Mouse (Mus musculus): Measurements from ENCODE around the gene Gm10031. TPM values are rescaled to one million over a fixed set of nuclear protein-coding genes. Genes with fewer than 3 reads are reported as not detected.
"Not testable (repeated sequence)": the region's sequence is repeated elsewhere in the genome, so short reads cannot be mapped to it uniquely, and the experiment has no call there.

Gm10031 gene
- polyA plus RNA-seq, 1 experiment from 2014 or later, result 0.90 TPM

- H3K4me1 ChIP-seq (ENCODE audit: control insufficient read depth, insufficient read depth, low read length), result no peaks in the 10 kb centered on the region
- no peak for ATAC-seq (ENCODE audit: low read depth)
- H3K4me2 ChIP-seq (ENCODE audit: low read depth, low read length), result no peak overlapping the region
- no peak overlapping the region for H3K9ac ChIP-seq (replicated peaks; ENCODE audit: low read depth, low read length)
- H3K27me3 ChIP-seq (ENCODE audit: control insufficient read depth, insufficient read depth, low read length), result no peaks in the 10 kb centered on the region
- no peak overlapping the region for H3K4me3 ChIP-seq (ENCODE audit: low read depth, low read length)
- no peaks in the 10 kb centered on the region for H3K36me3 ChIP-seq (ENCODE audit: control insufficient read depth, insufficient read depth, low read length)
- no peak overlapping the region for H3K27ac ChIP-seq (ENCODE audit: low read depth, low read length)
- H3K9me3 ChIP-seq (ENCODE audit: control insufficient read depth, low read length), result no peaks in the 10 kb centered on the region
- WGBS, result 80% methylated on average over 5 of the region's 5 CpGs
Observed at GRCm38 (mm10) chr1:156496910-156497309, 26.9 kb upstream of the Gm10031 start.

- no peaks in the 10 kb centered on the region for H3K9me3 ChIP-seq (ENCODE audit: control insufficient read depth, low read length)
- no peak overlapping the region for H3K9ac ChIP-seq (replicated peaks; ENCODE audit: low read depth, low read length)
- H3K36me3 ChIP-seq (ENCODE audit: control insufficient read depth, insufficient read depth, low read length), result no peaks in the 10 kb centered on the region
- H3K4me1 ChIP-seq (ENCODE audit: control insufficient read depth, insufficient read depth, low read length), result no peaks in the 10 kb centered on the region
- no peaks in the 10 kb centered on the region for H3K27me3 ChIP-seq (ENCODE audit: control insufficient read depth, insufficient read depth, low read length)
- WGBS, result 81% methylated on average over 5 of the region's 5 CpGs
- H3K4me3 ChIP-seq (ENCODE audit: low read depth, low read length), result no peak overlapping the region
- ATAC-seq (ENCODE audit: low read depth), result no peak
- no peak overlapping the region for H3K27ac ChIP-seq (ENCODE audit: low read depth, low read length)
- H3K4me2 ChIP-seq (ENCODE audit: low read depth, low read length), result no peak overlapping the region
Observed at GRCm38 (mm10) chr1:156504945-156505523, 18.8 kb upstream of the Gm10031 start.

DNA sequence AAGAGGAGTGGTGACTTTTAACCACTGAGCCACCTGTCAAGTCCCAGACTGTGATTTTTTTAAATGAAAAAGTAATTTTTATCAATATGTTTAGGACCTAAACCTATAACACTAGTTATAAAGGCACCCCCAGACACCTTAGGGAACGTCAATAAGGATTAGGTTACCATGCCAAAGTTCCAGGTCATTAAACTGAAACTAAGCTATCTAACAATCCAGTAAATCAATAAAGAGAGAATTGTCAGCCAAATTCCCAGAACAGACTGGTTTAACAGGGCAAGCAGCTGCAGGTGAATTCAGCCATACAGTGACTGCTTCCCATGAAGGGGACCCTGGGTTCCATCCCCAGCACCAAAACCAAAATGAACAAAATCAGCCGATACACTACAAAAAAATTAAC is 17.9 kb upstream of the Gm10031 start:
- no peaks in the 10 kb centered on the region for H3K4me1 ChIP-seq (ENCODE audit: control insufficient read depth, insufficient read depth, low read length)
- H3K4me2 ChIP-seq (ENCODE audit: low read depth, low read length), result no peak overlapping the region
- no peak overlapping the region for H3K9ac ChIP-seq (replicated peaks; ENCODE audit: low read depth, low read length)
- ATAC-seq (ENCODE audit: low read depth), result no peak
- H3K36me3 ChIP-seq (ENCODE audit: control insufficient read depth, insufficient read depth, low read length), result no peaks in the 10 kb centered on the region
- no peak overlapping the region for H3K4me3 ChIP-seq (ENCODE audit: low read depth, low read length)
- H3K27ac ChIP-seq (ENCODE audit: low read depth, low read length), result no peak overlapping the region
- no peaks in the 10 kb centered on the region for H3K9me3 ChIP-seq (ENCODE audit: control insufficient read depth, low read length)
- H3K27me3 ChIP-seq (ENCODE audit: control insufficient read depth, insufficient read depth, low read length), result no peaks in the 10 kb centered on the region
- WGBS, result 70% methylated on average over 2 of the region's 2 CpGs

- no peaks in the 10 kb centered on the region for H3K36me3 ChIP-seq (ENCODE audit: control insufficient read depth, insufficient read depth, low read length)
- 78% methylated on average over 3 of the region's 3 CpGs for WGBS
- H3K27me3 ChIP-seq (ENCODE audit: control insufficient read depth, insufficient read depth, low read length), result no peaks in the 10 kb centered on the region
- H3K4me1 ChIP-seq (ENCODE audit: control insufficient read depth, insufficient read depth, low read length), result no peaks in the 10 kb centered on the region
- H3K9ac ChIP-seq (replicated peaks; ENCODE audit: low read depth, low read length), result no peak overlapping the region
- H3K27ac ChIP-seq (ENCODE audit: low read depth, low read length), result no peak overlapping the region
- no peak overlapping the region for H3K4me3 ChIP-seq (ENCODE audit: low read depth, low read length)
- H3K4me2 ChIP-seq (ENCODE audit: low read depth, low read length), result no peak overlapping the region
- no peaks in the 10 kb centered on the region for H3K9me3 ChIP-seq (ENCODE audit: control insufficient read depth, low read length)
- ATAC-seq (ENCODE audit: low read depth), result no peak
Observed at GRCm38 (mm10) chr1:156507753-156508152, 16.1 kb upstream of the Gm10031 start.

DNA sequence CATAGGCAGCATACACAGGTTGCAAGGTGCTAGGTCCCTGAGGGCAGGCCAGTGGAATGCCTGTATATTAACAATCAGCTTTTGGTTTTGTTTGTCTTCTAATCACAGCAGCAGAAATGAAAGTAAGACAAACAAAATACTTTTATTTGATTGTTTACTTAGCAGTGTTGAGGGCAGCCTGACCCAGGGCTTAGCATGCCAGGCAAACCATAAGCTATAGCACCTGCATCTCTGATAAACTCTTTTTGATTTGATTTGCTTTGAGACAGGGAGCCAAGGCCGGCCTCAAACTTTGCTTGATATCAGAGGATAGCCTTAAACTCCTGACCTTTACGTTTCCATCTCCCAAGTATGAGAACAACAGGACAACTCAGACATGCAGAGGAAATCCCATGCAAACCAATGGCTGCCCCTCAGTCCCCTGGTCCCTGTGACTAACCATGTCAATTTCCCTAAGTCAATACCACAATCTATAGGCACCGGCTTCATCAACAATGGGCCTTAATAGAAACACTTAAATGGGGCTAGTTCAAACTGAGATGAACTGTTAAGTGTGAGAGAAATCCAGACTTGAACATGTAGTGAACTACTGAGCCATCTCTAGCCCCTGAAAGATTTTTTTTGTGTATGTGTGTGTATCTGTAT is 3.6 kb upstream of the Gm10031 start:
- H3K9ac ChIP-seq (replicated peaks; ENCODE audit: low read depth, low read length), result no peak overlapping the region
- no peak for ATAC-seq (ENCODE audit: low read depth)
- no peaks in the 10 kb centered on the region for H3K36me3 ChIP-seq (ENCODE audit: control insufficient read depth, insufficient read depth, low read length)
- 85% methylated on average over 3 of the region's 3 CpGs for WGBS
- no peak overlapping the region for H3K27ac ChIP-seq (ENCODE audit: low read depth, low read length)
- no peaks in the 10 kb centered on the region for H3K4me1 ChIP-seq (ENCODE audit: control insufficient read depth, insufficient read depth, low read length)
- H3K4me3 ChIP-seq (ENCODE audit: low read depth, low read length), result no peak overlapping the region
- no peaks in the 10 kb centered on the region for H3K27me3 ChIP-seq (ENCODE audit: control insufficient read depth, insufficient read depth, low read length)
- no peak overlapping the region for H3K4me2 ChIP-seq (ENCODE audit: low read depth, low read length)
- H3K9me3 ChIP-seq (ENCODE audit: control insufficient read depth, low read length), result no peaks in the 10 kb centered on the region

DNA sequence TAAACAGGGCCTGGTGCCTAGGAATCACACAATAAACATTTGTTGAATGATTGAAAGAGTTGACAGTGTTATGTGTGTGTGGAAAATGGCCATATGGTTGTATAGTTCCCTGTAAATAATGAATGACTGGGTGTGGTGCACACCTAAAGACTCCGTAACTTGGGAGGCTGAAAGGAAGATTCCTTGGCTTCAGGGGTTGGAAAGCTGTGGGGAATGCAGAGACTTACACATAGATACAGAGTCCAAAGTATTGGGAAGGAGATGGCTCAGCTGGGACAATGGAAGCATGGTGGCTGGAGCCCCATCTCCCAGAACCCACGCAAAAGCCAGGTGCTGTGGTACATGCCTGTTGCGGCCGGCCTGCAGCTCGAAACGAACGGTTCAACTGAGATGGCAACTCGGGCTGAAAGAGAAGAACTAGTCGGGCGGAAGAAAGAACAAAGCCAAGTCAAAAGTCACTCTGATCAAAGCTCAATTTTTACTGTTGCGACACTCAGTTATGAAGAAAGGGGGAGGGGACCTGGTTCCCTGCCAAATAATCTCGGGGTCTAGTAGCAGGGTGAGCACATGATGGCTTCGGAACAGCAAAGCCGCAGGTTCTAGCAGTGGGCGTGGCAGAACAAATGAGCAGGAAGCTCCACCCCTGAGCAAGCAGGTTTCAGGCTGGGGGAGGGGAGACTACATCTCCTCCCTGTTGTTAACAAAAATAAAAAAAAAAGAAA is 1.9 kb upstream of the Gm10031 start:
- Histone ChIP-seq H3K4me3 (ENCODE audit: low read depth, low read length) (no peak overlapping the region), H3K4me2 (ENCODE audit: low read depth, low read length) (no peak overlapping the region), H3K27me3 (ENCODE audit: control insufficient read depth, insufficient read depth, low read length) (no peaks in the 10 kb centered on the region), H3K4me1 (ENCODE audit: control insufficient read depth, insufficient read depth, low read length) (no peaks in the 10 kb centered on the region), H3K36me3 (ENCODE audit: control insufficient read depth, insufficient read depth, low read length) (no peaks in the 10 kb centered on the region), H3K27ac (ENCODE audit: low read depth, low read length) (no peak overlapping the region), H3K9me3 (ENCODE audit: control insufficient read depth, low read length) (no peaks in the 10 kb centered on the region), H3K9ac (replicated peaks; ENCODE audit: low read depth, low read length) (no peak overlapping the region)
- 44% methylated on average over 15 of the region's 15 CpGs for WGBS
- ATAC-seq (ENCODE audit: low read depth), result no peak

DNA sequence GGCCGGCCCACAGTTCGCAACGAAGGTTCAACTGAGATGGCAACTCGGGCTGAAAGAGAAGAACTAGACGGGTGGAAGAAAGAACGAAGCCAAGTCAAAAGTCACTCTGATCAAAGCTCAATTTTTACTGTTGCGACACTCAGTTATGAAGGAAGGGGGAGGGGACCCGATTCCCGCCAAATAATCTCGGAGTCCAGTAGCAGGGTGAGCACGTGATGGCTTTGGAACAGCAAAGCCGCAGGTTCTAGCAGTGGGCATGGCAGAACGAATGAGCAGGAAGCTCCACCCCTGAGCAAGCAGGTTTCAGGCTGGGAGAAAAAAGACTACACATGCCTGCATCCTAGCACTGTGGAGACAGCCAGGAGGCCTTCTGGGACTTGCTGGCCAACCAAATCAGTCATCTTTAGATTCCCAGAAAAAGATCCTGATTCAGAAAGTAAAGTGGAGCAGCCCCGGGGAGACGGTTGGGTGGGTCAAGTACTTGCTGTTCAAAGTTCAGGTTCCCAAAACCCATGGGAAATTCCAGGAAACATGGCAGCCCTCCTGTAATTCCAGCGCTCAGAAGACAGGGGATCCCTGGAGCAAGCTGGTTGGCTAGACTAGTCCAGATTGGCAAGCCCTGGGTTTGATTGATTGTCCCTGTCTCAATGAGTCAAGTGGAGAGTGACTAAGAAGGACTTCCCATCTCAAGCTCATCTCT is 8.8 kb downstream of the Gm10031 start:
- H3K27me3 ChIP-seq (ENCODE audit: control insufficient read depth, insufficient read depth, low read length); H3K27ac ChIP-seq (ENCODE audit: low read depth, low read length); H3K9ac ChIP-seq (replicated peaks; ENCODE audit: low read depth, low read length); H3K36me3 ChIP-seq (ENCODE audit: control insufficient read depth, insufficient read depth, low read length); H3K4me3 ChIP-seq (ENCODE audit: low read depth, low read length); ATAC-seq (ENCODE audit: low read depth); H3K9me3 ChIP-seq (ENCODE audit: control insufficient read depth, low read length); H3K4me2 ChIP-seq (ENCODE audit: low read depth, low read length); H3K4me1 ChIP-seq (ENCODE audit: control insufficient read depth, insufficient read depth, low read length): not testable (repeated sequence)
- 92% methylated on average over 16 of the region's 16 CpGs for WGBS

GRCm38 (mm10) chr1:156533483-156533882 is 9.7 kb downstream of the Gm10031 start:
- no peaks in the 10 kb centered on the region for H3K4me1 ChIP-seq (ENCODE audit: control insufficient read depth, insufficient read depth, low read length)
- no peak overlapping the region for H3K4me2 ChIP-seq (ENCODE audit: low read depth, low read length)
- no peaks in the 10 kb centered on the region for H3K9me3 ChIP-seq (ENCODE audit: control insufficient read depth, low read length)
- 87% methylated on average over 3 of the region's 3 CpGs for WGBS
- no peak overlapping the region for H3K27ac ChIP-seq (ENCODE audit: low read depth, low read length)
- H3K36me3 ChIP-seq (ENCODE audit: control insufficient read depth, insufficient read depth, low read length), result no peaks in the 10 kb centered on the region
- no peaks in the 10 kb centered on the region for H3K27me3 ChIP-seq (ENCODE audit: control insufficient read depth, insufficient read depth, low read length)
- ATAC-seq (ENCODE audit: low read depth), result no peak
- H3K4me3 ChIP-seq (ENCODE audit: low read depth, low read length), result no peak overlapping the region
- H3K9ac ChIP-seq (replicated peaks; ENCODE audit: low read depth, low read length), result no peak overlapping the region

GRCm38 (mm10) chr1:156533911-156534310 is 10.1 kb downstream of the Gm10031 start:
- WGBS, result 93% methylated on average over 4 of the region's 4 CpGs
- no peak overlapping the region for H3K9ac ChIP-seq (replicated peaks; ENCODE audit: low read depth, low read length)
- H3K4me2 ChIP-seq (ENCODE audit: low read depth, low read length), result no peak overlapping the region
- no peak overlapping the region for H3K27ac ChIP-seq (ENCODE audit: low read depth, low read length)
- no peaks in the 10 kb centered on the region for H3K9me3 ChIP-seq (ENCODE audit: control insufficient read depth, low read length)
- H3K27me3 ChIP-seq (ENCODE audit: control insufficient read depth, insufficient read depth, low read length), result no peaks in the 10 kb centered on the region
- no peaks in the 10 kb centered on the region for H3K36me3 ChIP-seq (ENCODE audit: control insufficient read depth, insufficient read depth, low read length)
- H3K4me1 ChIP-seq (ENCODE audit: control insufficient read depth, insufficient read depth, low read length), result no peaks in the 10 kb centered on the region
- no peak for ATAC-seq (ENCODE audit: low read depth)
- no peak overlapping the region for H3K4me3 ChIP-seq (ENCODE audit: low read depth, low read length)
